Mouse (Mus musculus) stomach, embryonic 16.5 days (tissue): ENCODE measurements around the gene Rhbg. TPM values are rescaled to one million over a fixed set of nuclear protein-coding genes. Genes with fewer than 3 reads are reported as not detected.

ENCODE experiments used
- ATAC-seq: fragments of 200-750 bp; cut with Nextera tagmentation; 2 replicates; pipeline ENCODE4 v1.8.0; 2017; ENCODE audit warnings: moderate number of reproducible peaks, moderate TSS enrichment; ENCODE audit not compliant: insufficient read depth, low FRiP score
- H3K27ac ChIP-seq: fragments of 300-500 bp; sonication (generic); 2 replicates; pipeline ENCODE4 v1.5.1; 2014; ENCODE audit warnings: low read length
- H3K27me3 ChIP-seq: fragments of 300-500 bp; sonication (generic); 2 replicates; pipeline ENCODE4 v1.6.1; 2014; ENCODE audit warnings: low read length, control low read depth, mixed read lengths; ENCODE audit not compliant: control insufficient read depth, insufficient read depth
- H3K36me3 ChIP-seq: fragments of 300-500 bp; sonication (generic); 2 replicates; pipeline ENCODE4 v1.6.1; 2014; ENCODE audit warnings: low read length; ENCODE audit not compliant: control insufficient read depth, insufficient read depth
- H3K4me1 ChIP-seq: fragments of 300-500 bp; sonication (generic); 2 replicates; pipeline ENCODE4 v1.6.1; 2014; ENCODE audit warnings: low read length, control low read depth, mixed read lengths; ENCODE audit not compliant: control insufficient read depth, insufficient read depth
- H3K4me2 ChIP-seq: fragments of 300-500 bp; sonication (generic); 2 replicates; pipeline ENCODE4 v1.6.1; 2014; ENCODE audit warnings: low read depth, low read length, mixed read lengths
- H3K4me3 ChIP-seq: fragments of 300-500 bp; sonication (generic); replicated peaks from 2 replicates; pipeline ENCODE4 v1.5.1; 2014; ENCODE audit warnings: mild to moderate bottlenecking, low read length
- H3K9ac ChIP-seq: fragments of 300-500 bp; sonication (generic); 2 replicates; pipeline ENCODE4 v1.6.1; 2014; ENCODE audit warnings: low read length
- H3K9me3 ChIP-seq: fragments of 300-500 bp; sonication (generic); replicated peaks from 2 replicates; pipeline ENCODE4 v1.6.1; 2016; ENCODE audit warnings: low read length, control low read depth; ENCODE audit not compliant: control insufficient read depth
- WGBS: fragments of 180-500 bp; shearing (Covaris S2); extraction: QIAGEN DNeasy Blood & Tissue Kit; methylation state at CpG from one replicate; pipeline ENCODE4 v1.1.7; 2014; 5-methylcytosine and 5-hydroxymethylcytosine counted together
- polyA plus RNA-seq: library from polyadenylated mRNA; unstranded; fragments of >200 nt; fragmentation: Nextera tagmentation; extraction: Ambion mirVana; gene quantifications from 2 replicates; pipeline ENCODE4 v1.2.1, GENCODE M21; 2015

The Rhbg gene
- polyA plus RNA-seq, 1 experiment from 2014 or later = 11.7 TPM

- Histone ChIP-seq H3K36me3 (no peaks in the 10 kb centered on the region), H3K4me1 (0 out of 2 replicates have a peak, but pooled peaks cover 6% of the 10 kb centered on the region), H3K4me2 (no peak overlapping the region), H3K4me3 (no peak overlapping the region), H3K9me3 (no peaks in the 10 kb centered on the region), H3K27ac (no peak overlapping the region), H3K9ac (no peak overlapping the region), H3K27me3 (peaks cover 50% of the 10 kb centered on the region)
- 16% methylated on average over 2 of the region's 2 CpGs for WGBS
- no peak for ATAC-seq
Observed at GRCm38 (mm10) chr3:88244071-88244470, 10.4 kb downstream of the Rhbg start.

GRCm38 (mm10) chr3:88242531-88242930 is 12.0 kb downstream of the Rhbg start:
- peaks cover 62% of the 10 kb centered on the region for H3K27me3 ChIP-seq
- 0 out of 2 replicates have a peak, but pooled peaks cover 6% of the 10 kb centered on the region for H3K4me1 ChIP-seq
- no peaks in the 10 kb centered on the region for H3K9me3 ChIP-seq
- H3K4me3 ChIP-seq = no peak overlapping the region
- H3K27ac ChIP-seq = no peak overlapping the region
- no peak overlapping the region for H3K4me2 ChIP-seq
- 3% methylated on average over 13 of the region's 13 CpGs for WGBS
- no peak overlapping the region for H3K9ac ChIP-seq
- ATAC-seq = no peak
- H3K36me3 ChIP-seq = no peaks in the 10 kb centered on the region

- WGBS = 4% methylated on average over 45 of the region's 48 CpGs
- Histone ChIP-seq H3K4me3 (peak overlapping the region; percentile 11; the same call in 1 of the 2 replicates), H3K36me3 (no peaks in the 10 kb centered on the region), H3K4me2 (peak overlapping the region; percentile 20; the same call in 1 of the 2 replicates), H3K27ac (no peak overlapping the region), H3K4me1 (0 out of 2 replicates have a peak, but pooled peaks cover 4% of the 10 kb centered on the region), H3K9me3 (no peaks in the 10 kb centered on the region), H3K9ac (peak overlapping the region; percentile 46), H3K27me3 (peaks cover 66% of the 10 kb centered on the region)
- ATAC-seq = no peak
Observed at GRCm38 (mm10) chr3:88241045-88241786, 13.3 kb downstream of the Rhbg start.

DNA sequence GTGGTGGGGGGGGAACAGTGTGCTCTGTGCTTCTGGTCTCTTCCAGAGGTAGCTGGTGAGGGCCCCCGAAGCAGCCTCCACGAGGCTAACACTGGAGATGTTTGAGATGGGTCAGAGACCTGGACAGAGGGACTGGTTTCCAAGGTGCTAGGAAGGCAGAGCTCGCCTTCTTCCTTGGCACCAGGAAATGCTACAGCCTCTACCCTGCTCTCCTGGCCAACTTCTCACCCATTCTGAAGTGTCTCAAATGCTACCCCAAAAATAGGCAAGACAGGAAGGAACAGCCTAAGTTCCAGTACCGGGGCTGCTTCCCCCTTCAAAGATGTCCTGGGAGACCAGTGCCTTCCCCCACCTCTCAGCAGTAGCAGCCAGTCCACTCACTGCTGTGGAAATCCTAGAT is 15.1 kb downstream of the Rhbg start:
- no peak overlapping the region for H3K27ac ChIP-seq
- peaks cover 64% of the 10 kb centered on the region for H3K27me3 ChIP-seq
- no peak overlapping the region for H3K4me2 ChIP-seq
- no peaks in the 10 kb centered on the region for H3K9me3 ChIP-seq
- H3K4me3 ChIP-seq = no peak overlapping the region
- no peak overlapping the region for H3K9ac ChIP-seq
- no peak for ATAC-seq
- WGBS = 70% methylated on average over 4 of the region's 4 CpGs
- no peaks in the 10 kb centered on the region for H3K36me3 ChIP-seq
- 0 out of 2 replicates have a peak, but pooled peaks cover 4% of the 10 kb centered on the region for H3K4me1 ChIP-seq

GRCm38 (mm10) chr3:88238866-88239391 is 15.6 kb downstream of the Rhbg start:
- Histone ChIP-seq H3K27me3 (peaks cover 62% of the 10 kb centered on the region), H3K4me2 (no peak overlapping the region), H3K36me3 (no peaks in the 10 kb centered on the region), H3K9ac (no peak overlapping the region), H3K4me3 (no peak overlapping the region), H3K27ac (no peak overlapping the region), H3K4me1 (0 out of 2 replicates have a peak, but pooled peaks cover 4% of the 10 kb centered on the region), H3K9me3 (no peaks in the 10 kb centered on the region)
- WGBS = 38% methylated on average over 8 of the region's 8 CpGs
- peak; percentile 21; the same call in 1 of the 2 replicates for ATAC-seq

- 11% methylated on average over 10 of the region's 10 CpGs for WGBS
- no peak for ATAC-seq
- peaks cover 55% of the 10 kb centered on the region for H3K27me3 ChIP-seq
Observed at GRCm38 (mm10) chr3:88237556-88238194, 16.8 kb downstream of the Rhbg start.

GRCm38 (mm10) chr3:88237161-88237555 is 17.4 kb downstream of the Rhbg start:
- Histone ChIP-seq H3K9ac (no peak overlapping the region), H3K4me2 (no peak overlapping the region), H3K4me1 (0 out of 2 replicates have a peak, but pooled peaks cover 4% of the 10 kb centered on the region), H3K4me3 (no peak overlapping the region), H3K9me3 (no peaks in the 10 kb centered on the region), H3K27ac (no peak overlapping the region), H3K36me3 (no peaks in the 10 kb centered on the region), H3K27me3 (peaks cover 51% of the 10 kb centered on the region)
- WGBS = 32% methylated on average over 6 of the region's 6 CpGs
- no peak for ATAC-seq

More at GRCm38 (mm10) chr3:88237556-88238194, 16.8 kb downstream of the Rhbg start:
- Histone ChIP-seq H3K4me2 (no peak overlapping the region), H3K36me3 (no peaks in the 10 kb centered on the region), H3K9me3 (no peaks in the 10 kb centered on the region), H3K9ac (no peak overlapping the region), H3K4me1 (0 out of 2 replicates have a peak, but pooled peaks cover 4% of the 10 kb centered on the region), H3K4me3 (no peak overlapping the region), H3K27ac (no peak overlapping the region)

- no peaks in the 10 kb centered on the region for H3K9me3 ChIP-seq
- H3K27ac ChIP-seq = no peak overlapping the region
- H3K27me3 ChIP-seq = peaks cover 38% of the 10 kb centered on the region
- no peak for ATAC-seq
- no peaks in the 10 kb centered on the region for H3K36me3 ChIP-seq
- H3K4me1 ChIP-seq = no peaks in the 10 kb centered on the region
- H3K4me3 ChIP-seq = no peak overlapping the region
- H3K9ac ChIP-seq = no peak overlapping the region
- WGBS = 65% methylated on average over 2 of the region's 2 CpGs
- H3K4me2 ChIP-seq = no peak overlapping the region
Observed at GRCm38 (mm10) chr3:88235616-88236015, 18.9 kb downstream of the Rhbg start.

- no peak for ATAC-seq
Observed at GRCm38 (mm10) chr3:88235216-88235615, 19.3 kb downstream of the Rhbg start.

More at GRCm38 (mm10) chr3:88235216-88235615, 19.3 kb downstream of the Rhbg start:
- Histone ChIP-seq H3K4me1 (no peaks in the 10 kb centered on the region), H3K36me3 (no peaks in the 10 kb centered on the region), H3K27me3 (peaks cover 37% of the 10 kb centered on the region), H3K9me3 (no peaks in the 10 kb centered on the region), H3K27ac (no peak overlapping the region), H3K9ac (no peak overlapping the region), H3K4me3 (no peak overlapping the region), H3K4me2 (no peak overlapping the region)
- 5% methylated on average over 3 of the region's 3 CpGs for WGBS
